Mouse (Mus musculus) brain, embryonic 18.5 days (tissue): ENCODE measurements around the gene Plekhg4.
A peak's percentile ranks its signal among the peaks of the same experiment; 100 is the strongest.

Experiments
- DNase-seq: peaks from one replicate; pipeline ENCODE4 v3.0.0-alpha.2; 2012; ENCODE audit warnings: low read depth, low spot score

The Plekhg4 gene

GRCm38 (mm10) chr8:105373032-105373431 is at the start of gene Plekhg4:
Gene Plekhg4, plus strand, starts transcription at chr8:105373274.
- no peak for DNase-seq

- DNase-seq = no peak
These were observed 47.4 kb upstream of the Plekhg4 start for GRCm38 (mm10) chr8:105325641-105326093.

- peak; percentile 86 for DNase-seq
These were observed 46.9 kb upstream of the Plekhg4 start, which contains the start of the genes Lrrc29 and Tmem208 for GRCm38 (mm10) chr8:105326141-105326672. Gene Lrrc29, minus strand, starts transcription at chr8:105326278. Gene Tmem208, plus strand, starts transcription at chr8:105326354.

GRCm38 (mm10) chr8:105326968-105327367 is 46.1 kb upstream of the Plekhg4 start:
- no peak for DNase-seq

- no peak for DNase-seq
These were observed 42.7 kb upstream of the Plekhg4 start for GRCm38 (mm10) chr8:105330325-105330724.

GRCm38 (mm10) chr8:105331469-105331868 is 41.6 kb upstream of the Plekhg4 start:
- DNase-seq = no peak

DNA sequence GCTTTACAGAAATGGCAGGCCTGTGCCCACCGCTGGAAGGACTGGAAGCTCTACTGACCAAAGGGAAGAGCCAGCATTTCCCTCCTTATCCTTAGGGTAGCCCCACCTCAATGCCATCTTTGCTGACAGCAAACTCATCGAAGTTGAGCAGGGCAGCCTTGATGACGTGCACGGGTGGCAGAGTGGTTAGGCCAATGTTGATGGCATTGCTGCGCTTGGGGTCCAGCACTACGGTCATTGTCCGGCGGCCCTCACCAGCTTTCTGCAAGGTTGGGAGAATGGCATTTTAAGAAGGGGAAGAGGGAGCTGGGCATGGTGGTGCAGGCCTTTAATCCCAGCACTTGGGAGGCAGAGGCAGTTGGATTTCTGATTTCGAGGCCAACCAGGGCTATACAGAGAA is 41.1 kb upstream of the Plekhg4 start:
- DNase-seq = no peak

DNA sequence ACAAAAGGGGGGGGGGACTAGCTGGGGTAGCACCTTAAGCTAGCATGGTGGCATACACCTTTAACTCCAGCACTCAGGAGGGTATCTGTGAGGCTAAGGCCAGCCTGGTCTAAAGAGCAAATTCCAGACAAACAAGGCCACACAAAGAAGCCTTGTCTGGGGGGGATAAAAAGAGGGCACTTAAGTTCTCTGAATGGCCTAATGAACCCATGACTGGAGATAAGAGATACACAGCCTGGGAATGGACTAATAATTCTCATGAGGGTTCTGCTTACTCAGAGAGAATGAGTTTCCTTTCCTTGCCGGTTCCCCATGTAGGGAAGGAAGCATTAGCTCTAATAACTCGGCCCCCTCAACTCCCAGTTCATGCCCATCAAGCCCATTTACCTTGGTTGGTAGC is 40.6 kb upstream of the Plekhg4 start:
- DNase-seq = no peak

DNA sequence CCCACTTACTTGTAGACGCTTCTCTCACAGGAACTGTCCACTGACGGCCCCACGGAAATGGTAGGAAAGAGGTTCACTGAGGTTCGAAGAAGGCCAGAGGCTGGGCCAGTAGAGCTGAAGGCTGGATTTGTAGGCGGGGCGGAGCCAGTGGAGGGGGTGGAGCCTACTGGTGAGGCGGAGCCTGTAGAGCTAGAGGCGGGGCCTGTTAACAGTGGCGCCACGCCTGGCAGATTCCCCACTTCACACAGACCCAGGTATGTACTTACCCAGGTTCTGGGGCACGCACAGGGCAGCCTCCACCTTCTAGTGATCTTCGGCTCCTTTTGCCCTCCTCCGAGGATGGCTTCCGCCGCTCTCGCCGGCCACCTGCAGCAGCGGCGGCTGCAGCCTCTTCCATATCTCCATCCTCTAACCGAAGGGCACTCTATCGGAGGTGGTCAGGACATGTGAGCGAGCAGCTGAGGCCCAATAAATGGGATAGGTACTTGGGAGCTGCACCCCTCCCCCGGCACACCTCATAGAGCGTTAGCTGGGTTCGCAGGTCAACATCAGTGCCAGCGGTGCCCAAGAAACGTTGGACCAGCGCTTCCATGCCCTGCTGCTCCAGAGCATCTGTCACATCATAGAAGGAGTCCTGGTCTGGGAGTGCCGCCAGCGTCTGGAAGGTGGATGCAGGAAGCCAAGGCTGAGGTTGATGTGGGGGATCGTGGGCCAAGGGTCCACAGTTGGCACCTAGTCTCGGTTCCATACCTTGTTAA is 36.5 kb upstream of the Plekhg4 start:
- no peak for DNase-seq

DNA sequence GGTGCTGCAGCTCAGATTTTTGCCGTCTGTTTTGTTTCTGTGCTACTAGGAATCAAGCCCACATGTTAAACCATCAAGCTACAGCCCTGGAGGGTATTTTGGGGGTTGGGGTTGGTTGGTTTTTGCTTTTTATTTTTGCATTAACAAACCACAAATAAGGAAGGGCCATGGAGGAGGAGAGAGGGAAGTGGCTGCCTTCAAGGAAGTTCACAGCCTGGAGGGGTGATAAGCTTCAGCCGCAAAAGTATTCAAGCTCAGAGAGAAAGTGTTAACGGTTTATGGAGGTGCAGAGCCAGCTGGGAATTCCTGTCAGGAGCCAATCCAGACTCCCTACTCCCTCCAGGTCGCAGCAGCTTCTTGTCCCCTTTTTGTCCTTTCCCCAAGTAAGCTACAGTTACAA is 34.1 kb upstream of the Plekhg4 start:
- DNase-seq = no peak

- no peak for DNase-seq
These were observed 33.0 kb upstream of the Plekhg4 start for GRCm38 (mm10) chr8:105339886-105340635.

- DNase-seq = no peak
These were observed 31.7 kb upstream of the Plekhg4 start for GRCm38 (mm10) chr8:105341399-105341798.

GRCm38 (mm10) chr8:105342768-105343167 is 30.3 kb upstream of the Plekhg4 start:
- no peak for DNase-seq

DNA sequence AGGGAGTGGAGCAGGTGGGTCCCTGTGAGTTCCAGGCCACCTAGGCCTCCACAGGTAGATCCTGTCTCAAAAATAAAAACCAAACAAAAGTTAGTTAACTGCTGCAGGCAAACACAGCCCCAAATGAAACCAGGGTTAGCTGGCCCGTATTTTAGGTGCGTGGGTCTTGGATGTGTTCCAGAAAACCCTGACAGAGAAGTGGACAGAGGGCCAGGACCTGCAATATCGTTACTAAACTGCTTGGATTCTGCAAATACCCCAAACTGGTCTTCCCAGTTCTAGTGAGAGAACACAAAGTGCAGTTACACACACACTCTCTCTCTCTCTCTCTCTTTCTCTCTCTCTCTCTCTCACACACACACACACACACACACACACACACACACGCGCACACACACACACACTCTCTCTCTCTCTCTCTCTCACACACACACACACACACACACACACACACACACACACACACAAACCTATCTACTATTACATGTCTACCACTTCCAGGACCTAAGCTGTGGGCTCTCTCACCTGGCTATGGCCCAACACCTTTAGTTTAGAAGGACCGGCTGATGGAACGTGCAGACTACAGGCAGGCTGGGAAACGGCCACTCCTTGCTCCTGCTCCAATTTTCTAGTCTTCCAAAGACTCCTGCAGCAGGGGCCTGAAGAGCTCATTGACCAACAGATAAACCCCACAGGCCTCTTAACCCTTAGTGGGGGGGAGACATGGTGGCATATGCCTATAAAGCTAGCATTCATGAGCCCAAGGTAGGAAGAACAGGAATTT is 29.1 kb upstream of the Plekhg4 start:
- no peak for DNase-seq

DNA sequence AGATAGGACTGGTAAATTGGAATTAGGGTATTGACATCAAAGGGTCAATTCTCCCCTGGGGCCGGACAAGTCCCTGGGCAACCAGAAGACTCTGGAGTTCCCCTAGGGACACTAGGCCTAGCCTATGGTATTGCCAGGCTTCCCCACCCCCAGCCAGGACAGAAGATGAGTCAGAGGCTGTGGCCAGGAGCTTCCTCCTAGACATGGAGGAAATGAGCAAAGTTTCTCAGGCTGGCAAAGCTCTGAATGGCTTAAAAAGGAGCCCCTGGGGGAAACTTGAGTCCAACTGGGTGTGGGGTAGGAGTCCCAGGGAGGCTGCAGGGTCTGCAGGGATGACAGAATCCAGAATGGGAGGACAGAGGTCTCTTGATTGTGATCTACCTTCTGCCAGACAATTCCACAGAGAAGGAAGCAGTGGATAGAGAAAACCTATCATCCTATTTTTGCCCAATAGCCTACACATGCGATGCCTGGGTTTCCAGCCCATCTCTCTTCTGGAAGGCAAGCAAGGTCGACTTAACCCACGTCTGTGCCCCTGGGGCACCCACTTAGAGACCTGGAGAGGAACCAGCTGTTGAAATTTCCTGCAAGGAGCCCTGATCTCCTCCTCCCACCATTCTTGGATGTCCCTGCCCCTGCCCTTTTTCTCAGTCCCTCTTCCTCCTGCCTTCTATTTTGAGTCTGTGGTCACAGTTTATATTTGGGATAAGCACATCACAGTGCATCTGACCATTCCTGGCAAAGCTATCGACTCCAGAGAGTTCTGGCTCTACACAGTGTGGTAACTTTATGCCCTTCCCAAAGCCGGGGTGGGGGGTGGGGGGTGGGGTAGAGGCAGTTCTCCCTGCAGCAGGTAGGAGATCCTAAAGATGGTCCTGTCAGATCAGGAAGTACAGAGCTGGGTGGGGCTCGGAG is 27.8 kb upstream of the Plekhg4 start:
- DNase-seq = no peak

GRCm38 (mm10) chr8:105346611-105347427 is 26.3 kb upstream of the Plekhg4 start:
- DNase-seq = no peak

GRCm38 (mm10) chr8:105347428-105348221 is 25.4 kb upstream of the Plekhg4 start, which contains the start of gene Fhod1:
Gene Fhod1, minus strand, starts transcription at chr8:105347953.
- DNase-seq = peak; percentile 79

DNA sequence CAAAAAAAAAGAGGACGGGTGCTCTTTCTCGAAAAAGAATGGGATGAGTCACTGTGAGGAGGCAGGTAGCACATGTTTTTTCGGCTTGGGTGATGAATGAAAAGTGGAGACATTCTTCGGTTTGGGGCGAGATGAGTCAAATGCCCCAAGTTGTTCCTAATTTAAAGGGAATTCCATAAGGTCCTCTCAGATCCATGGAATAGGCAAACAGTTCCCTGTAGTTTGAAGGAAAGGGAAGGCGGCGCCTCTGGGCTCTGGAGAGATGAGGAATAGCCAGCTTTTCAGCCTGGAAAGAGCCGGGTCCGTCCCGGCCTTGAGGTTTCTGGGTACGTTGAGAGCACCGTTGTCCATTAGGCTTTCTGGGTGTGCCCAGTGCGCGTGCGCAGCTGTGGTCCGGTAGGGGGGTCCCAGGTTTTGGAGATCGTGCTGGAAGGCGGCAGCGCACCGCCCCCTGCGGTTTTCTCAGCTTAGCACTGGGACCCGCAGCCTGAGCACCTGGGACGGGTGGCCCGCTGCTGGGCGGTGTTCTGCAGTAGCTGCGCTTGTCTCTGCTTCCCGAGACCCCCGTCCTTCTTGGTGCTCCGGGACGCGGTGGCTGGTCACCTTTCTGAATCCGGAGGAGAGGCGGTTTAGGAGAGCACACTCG is 24.5 kb upstream of the Plekhg4 start, which contains the start of gene Slc9a5:
Gene Slc9a5, plus strand, starts transcription at position 394 of the 646 bp plus-strand sequence.
- DNase-seq = no peak
